Mouse (Mus musculus) regulatory T cell (primary cell): ENCODE data around the gene Dnah14.
"Not testable (repeated sequence)": the region's sequence is repeated elsewhere in the genome, so short reads cannot be mapped to it uniquely, and the experiment has no call there.

Experiments
- in situ Hi-C: fragments of 300-600 bp; cut with MboI, MseI; formaldehyde crosslinking; loops from one replicate; pipeline ENCODE4 v1.15.1; 2025; ENCODE audit warnings: high pct_unique_total_duplicates

Gene Dnah14

DNA sequence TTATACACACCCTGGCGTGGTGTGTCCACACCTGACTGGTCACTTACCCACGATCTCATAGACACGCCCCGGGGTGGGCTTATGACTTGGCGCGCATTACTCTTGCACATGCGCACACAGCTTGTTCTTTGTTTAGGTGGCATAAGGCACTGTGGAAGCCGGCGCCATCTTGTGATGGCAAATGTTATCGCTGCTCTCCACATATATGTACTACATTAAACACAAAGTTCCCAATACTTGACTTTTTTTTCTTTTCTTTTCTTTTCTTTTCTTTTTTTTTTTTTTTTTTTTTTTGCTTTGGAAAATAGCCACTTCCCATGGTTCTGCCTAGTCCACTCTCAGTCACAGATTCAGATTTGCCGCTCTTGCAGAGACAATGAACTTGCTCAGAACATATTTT, 206.2 kb downstream of the Dnah14 start:
- in situ Hi-C loops = not testable (repeated sequence)

DNA sequence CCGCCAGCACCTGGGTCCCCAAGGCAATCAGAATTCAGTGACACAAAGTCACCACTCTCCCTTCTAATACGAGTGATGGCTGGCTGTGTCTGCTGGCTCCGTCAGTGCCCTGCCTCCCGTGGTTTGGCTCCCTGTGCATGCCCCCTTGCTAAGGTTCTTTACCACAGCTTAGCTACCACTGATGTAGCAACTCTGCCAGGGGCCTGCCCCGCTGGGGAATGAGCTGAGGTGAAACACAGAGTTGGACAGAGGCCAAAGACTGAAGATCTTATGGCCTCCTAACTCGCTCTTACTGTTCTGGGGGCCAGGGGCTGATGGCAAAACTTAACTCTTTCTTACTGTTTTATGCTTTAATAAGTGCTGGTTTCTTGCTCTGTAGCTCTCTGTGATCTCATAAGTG, 213.6 kb downstream of the Dnah14 start:
- in situ Hi-C loops = loop anchor here (5.0 kb wide), 1 partner anchor 698 kb away; no protein-coding TSS in a partner anchor

DNA sequence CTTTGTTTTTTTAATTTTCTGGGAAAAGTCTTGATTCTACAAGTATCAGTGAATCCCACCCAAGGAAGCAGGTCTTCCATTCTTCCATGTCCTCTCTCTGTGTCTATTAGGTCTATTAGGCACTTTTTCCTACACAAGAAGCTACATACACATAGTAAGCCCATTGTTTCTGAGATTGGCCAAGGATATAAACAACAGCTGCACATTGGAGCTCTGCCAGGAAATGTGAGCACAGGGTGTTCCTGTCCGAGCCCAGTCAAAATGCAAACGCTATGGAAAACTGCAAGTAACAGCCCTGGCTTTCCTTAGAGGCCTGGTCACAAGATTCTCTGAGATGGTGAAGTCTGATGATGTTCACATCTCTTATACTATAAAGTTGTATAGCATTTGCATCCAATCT, 217.2 kb downstream of the Dnah14 start:
- in situ Hi-C loops = no loop called here

DNA sequence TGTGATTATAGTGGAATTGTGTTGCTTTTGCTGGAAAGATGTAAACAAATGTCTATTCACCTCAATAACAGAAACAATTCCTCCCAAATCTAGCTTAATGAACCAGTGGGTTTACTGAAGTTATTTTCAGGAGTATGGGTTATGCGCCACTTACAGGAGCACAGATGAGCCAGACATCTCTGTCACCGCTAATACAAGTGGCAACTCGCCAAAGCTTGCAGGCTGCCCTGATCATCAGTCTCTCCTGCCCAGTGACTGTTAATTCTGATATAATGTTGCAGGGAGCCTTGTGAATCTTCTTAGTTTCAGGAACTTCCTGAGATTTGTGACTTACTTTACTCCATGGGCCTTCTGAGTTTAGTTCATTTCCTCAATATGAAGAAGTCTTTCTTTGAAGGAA, 223.6 kb downstream of the Dnah14 start:
- in situ Hi-C loops = no loop called here

DNA sequence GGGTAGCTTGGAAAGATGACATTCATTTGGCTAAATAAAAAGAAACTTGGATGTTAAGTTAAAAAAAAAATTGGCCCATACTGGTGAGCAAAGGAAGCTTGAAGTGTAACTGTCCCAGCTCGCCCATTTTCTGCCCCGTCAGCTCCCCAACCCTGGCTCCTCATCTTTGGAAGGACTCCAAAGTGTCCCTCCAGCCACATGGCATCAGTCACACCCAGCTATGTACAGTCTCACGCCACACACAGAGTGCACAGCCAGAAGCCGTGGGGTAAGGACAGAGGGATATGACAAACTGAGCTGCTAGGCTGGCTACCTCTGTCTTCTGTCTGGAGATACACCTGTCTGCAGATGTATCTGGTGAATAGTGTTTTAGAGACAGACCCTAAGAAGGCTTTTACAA, 224.3 kb downstream of the Dnah14 start:
- in situ Hi-C loops = no loop called here

DNA sequence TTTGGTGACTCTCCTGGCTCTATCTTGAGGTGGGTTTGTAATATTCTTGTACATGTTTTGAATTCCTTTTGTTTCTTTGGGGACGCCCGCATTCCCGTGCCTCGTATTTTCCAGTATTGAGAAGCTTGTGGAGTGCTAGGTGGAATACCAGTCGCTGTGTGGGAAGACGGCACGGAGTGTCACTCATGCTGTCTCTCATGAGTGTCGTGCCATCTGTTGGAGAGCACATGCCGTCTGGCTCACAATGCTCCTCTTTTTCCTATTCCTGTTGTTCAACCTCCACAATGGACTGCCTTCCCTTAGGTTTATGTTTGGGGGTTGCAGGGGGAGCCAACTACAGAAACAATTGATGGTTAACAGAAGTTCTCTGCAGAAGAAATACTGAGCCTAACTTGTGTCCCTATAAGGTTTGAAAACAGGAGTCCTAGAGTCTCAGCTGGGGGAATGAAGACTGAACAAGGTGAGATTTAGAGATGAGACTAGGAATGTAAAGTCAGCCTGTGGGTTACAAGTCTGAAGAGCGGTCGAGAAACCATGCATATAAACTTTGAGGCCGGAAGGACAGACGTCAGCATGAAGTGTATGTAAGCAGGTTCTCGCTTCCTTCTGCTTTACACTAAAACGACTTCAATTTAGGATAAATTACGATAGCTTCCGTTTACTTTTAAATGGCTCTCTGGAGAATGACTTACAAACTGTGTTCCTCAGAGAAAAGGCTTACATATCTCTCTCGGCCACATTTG, 235.3 kb downstream of the Dnah14 start:
- in situ Hi-C loops = no loop called here

DNA sequence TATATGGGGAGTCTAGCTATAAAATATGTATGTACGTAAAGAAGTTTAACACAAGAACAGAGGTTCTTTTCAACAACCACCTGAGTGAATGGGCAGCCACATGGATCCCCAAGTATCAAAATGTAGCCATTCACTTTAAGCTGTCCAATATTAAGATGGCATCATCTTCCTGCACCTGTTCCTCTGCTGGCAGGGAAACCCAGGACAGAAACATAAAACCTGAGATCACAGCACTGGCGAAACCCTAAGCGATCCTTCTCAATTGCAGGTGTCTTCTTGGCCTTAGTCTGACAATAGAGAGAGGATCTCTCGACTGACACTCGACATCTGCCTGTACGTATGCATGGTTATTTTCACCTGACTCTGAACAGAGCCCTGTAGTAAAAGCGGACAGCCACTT, 250.4 kb downstream of the Dnah14 start:
- in situ Hi-C loops = no loop called here

DNA sequence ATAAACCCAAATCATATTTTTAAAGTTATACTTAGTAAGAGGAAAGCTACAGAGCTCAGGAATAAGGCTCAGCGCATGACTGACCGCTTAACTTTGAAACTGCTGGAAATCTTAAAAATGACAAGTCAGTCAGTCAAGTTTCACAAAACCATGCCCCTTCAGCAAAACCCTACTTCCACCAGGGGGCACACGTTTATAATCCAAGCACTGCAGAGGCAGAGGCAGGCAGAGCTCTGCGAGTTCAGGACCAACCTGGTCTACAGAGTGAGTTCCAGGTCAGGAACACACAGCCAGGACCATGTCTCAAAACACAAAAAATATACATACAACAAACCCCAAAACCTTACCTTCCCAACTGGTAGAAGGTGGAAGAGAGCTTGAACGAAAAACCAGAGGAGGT, 252.0 kb downstream of the Dnah14 start:
- in situ Hi-C loops = no loop called here

DNA sequence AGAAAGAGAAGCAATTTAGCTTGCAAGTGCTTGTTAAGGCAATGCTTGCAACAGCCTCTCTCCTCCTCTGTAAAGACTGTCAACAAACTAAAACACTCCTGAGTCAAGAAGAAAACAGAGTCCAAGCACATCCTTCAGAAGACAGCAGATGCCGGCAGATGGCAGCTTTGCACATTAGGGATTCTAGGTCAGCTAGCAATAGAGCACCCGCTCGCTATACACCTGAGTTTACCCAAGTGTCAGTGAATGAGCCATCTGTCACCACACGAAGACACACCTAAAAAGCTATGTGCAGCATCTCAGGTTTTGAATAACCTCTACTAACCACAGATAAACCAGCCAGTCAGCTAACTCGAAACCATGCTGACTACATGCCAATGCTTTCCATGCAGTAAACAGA, 256.4 kb downstream of the Dnah14 start:
- in situ Hi-C loops = no loop called here

DNA sequence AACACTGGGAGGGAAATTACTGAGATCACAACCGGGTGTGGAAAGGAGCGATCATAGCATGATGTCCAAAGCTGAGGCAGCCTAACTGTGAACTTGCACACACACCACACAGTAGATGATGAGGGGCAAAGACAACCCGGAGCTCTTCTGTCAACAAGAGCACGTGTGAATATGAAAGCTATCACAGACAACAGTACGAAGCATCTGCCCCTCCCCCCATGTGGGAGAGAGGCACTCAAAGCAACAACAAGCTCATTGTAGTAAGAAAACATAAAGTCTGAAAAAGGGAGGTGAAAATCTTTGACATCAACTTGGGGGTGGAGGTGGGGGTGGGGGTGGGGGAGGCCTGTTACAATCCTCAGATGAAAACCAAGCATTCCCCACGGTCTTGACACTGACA, 256.8 kb downstream of the Dnah14 start:
- in situ Hi-C loops = no loop called here

DNA sequence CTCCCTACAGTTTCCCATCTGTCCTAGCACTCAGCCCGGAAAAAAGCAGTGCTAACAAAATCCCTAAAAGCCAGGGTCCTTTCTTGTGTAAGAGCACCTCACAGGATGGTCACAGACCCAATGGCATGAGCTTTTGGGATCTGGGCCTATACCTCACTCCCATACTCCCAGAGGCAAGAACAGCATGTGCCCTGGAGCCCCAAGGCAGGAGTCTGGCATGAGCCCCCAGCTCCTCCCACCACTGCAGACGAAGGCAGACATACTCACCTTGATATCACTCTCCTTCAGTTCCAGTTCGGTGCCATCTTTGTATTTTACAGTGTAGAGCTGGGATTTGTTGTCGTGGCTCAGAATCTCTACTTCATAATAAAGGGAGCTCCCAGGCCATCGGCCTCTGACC, 261.8 kb downstream of the Dnah14 start:
- in situ Hi-C loops = no loop called here

DNA sequence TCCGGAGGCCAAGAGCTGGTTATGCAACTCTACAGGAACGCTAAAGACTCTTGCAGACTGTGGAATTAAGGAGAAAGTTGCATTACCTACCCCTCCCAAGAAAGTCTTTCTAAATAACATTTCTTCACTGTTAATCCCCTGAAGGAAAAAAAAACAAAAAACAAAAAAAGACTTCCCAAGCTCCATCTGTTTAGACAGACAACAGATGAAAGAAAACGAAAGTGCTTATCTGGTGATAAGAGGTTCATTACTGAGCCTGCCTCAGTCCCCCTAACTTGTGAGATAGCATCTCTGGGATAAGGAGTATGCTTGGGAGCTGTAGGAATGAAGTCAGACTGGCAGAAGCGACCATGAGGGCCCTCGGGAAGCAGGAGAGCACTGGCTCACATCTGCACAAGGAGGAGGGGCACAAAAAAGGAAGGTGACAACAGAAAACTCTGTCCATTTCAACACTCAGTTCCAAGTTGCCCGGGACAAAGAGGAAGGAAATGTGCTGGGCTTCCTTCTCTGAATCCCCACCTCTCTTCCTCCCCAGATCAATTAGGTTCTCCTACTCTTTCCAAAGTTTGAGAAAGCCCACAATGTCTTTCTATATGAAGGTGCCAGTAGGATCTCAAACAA, 263.5 kb downstream of the Dnah14 start:
- in situ Hi-C loops = loop anchor here (10.0 kb wide), 2 partner anchors 615 to 1275 kb away; partner anchors contain the start of gene Parp1

DNA sequence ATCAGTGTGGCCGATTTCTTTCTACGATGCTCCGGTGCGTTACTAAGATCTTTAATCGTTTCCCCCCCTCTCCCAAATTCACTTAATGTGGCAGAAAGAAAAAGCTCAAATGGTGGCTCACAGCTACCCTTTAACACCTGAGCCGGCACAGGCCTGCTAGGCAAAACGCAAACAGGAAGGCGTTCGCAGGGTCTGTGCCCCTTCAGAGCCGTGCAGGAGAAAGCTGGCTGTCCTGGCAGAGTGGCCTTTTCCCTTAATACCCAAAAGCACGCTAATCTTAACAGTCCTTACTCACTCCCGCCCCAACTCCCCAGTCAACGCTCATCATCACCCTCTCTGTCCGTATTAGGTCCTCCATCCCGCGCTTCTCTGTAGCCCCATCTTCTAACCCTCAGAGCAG, 265.0 kb downstream of the Dnah14 start:
- in situ Hi-C loops = loop anchor here (10.0 kb wide), 2 partner anchors 617 to 1277 kb away; partner anchors contain the start of gene Parp1

DNA sequence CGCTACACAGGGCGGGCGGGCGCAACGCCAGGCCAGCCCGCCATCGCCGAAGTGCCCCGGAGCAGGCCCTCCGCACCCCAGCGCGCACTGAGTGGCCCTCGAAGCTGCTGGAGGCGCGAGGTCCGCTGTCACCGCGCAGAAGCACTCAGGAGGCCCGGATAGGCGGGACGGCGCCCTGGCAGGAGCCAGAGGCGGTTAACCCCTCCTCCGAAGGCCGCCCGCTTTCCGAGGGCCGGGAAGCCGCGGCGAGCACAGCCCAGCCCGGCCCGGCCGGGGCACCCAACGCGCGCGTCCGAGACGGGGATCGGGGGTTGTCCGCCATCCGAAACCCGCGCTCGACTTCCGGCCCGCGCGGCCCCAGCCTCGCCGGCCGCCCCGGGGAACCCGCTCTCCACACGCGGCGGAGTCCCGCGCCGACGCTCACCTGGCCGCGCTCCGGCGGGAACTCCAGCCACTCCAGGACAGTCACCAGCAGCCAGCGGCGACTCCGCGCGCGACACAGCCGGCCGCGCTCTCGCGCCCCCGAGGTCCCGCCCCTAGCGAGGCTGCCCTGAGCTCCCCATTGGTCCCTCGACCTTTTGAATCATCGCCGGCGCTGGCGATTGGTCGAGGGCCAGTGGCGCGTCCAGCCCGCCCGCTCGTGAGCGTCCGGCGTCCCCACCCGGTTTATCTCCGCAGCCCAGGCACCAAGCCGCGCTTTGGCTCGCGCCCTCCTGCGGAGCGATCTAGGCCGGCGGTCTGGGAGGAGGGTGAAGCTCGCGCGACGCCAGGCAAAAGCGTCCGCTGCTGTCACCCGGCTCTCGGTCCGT, 265.7 kb downstream of the Dnah14 start:
- in situ Hi-C loops = loop anchor here (10.0 kb wide), 2 partner anchors 617 to 1277 kb away; partner anchors contain the start of gene Parp1

DNA sequence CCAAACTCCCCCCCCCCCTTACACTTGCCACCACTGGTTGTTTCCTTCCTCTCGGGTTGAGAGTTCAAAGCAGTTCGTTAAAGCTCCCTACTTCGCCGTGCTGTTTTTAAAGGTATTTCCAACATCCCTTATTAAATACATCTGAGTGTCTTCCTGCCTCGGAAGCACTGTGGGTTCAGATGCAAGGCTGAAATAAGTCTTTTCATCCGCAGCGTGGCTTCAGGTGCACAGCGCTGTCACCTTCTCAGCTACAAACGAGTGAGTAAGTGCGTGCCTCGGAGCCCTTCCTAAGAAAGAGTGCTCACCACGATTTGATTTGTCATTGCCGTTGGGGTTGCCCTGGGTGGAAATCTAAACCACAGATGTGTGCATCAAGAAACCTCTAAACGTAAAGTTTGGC, 266.4 kb downstream of the Dnah14 start, which contains the start of gene Lbr:
Gene Lbr (minus strand): TSS at position 266 of the 400 bp plus-strand sequence.
- in situ Hi-C loops = loop anchor here (10.0 kb wide), 2 partner anchors 618 to 1278 kb away; partner anchors contain the start of gene Parp1

DNA sequence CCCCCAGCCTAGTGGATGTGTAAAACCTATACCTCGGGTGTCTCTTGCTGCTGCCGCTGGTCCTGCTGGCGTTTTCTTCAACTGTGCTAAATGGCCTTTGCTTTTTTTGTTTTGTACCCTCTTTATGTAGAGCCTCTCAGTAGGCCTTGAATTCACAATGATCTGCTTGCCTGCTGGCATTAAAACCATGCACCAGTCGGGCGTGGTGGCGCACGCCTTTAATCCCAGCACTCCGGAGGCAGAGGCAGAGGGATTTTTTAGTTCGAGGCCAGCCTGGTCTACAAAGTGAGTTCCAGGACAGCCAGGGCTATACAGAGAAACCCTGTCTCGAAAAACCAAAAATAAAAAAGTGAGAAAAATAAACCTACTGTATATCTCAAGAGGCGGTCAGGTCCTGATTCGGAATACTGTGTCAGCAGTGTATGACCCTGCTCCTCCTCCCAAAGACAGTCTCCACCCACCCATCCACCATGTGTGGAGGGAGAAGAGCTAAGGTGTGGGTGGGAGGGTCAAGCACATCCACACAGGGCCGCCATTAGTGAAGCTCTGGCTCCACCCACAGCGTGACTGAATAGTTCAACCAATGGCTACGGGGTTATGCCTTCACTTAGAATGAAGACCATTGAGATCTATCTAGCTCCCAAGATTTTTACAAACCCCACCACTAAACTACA, 268.7 kb downstream of the Dnah14 start:
- in situ Hi-C loops = loop anchor here (10.0 kb wide), 2 partner anchors 620 to 1280 kb away; partner anchors contain the start of gene Parp1

DNA sequence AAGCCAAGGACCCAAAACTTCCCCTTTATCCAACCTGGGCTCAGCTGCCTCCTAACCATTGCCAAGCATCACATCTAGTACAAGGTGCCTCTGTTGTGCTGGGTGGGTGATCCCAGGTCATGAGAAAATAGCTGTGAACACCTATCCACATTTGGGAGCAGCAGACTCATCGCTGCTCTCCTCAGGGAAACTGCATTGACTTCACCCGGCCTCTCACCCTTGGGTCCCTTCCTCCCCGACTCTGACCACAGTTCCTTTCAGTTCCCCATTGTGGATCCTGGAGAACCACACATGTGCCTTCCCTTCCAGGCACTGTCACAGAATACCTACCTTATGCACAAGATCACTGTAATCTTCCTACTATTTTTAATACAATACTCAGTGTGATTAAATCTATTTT, 269.4 kb downstream of the Dnah14 start:
- in situ Hi-C loops = loop anchor here (10.0 kb wide), 2 partner anchors 621 to 1281 kb away; partner anchors contain the start of gene Parp1

DNA sequence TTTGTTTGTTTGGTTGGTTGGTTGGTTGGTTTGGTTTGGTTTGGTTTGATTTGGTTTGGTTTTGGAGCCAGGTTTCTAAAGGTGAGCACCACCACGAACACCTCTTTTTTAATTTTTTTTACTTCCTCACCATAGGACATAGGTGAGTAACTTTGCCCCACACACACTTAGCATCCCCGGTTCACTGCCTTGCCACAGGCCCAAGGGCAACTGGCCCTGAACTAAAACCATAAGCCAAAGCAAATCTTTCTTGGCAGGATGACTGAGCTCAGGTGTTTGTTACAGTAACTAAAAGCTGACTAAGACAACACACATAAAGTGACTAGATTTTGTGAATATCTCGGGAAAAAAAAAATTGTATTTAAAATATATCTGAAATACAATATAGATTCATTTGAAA, 271.0 kb downstream of the Dnah14 start:
- in situ Hi-C loops = loop anchor here (10.0 kb wide), 2 partner anchors 623 to 1283 kb away; partner anchors contain the start of gene Parp1

DNA sequence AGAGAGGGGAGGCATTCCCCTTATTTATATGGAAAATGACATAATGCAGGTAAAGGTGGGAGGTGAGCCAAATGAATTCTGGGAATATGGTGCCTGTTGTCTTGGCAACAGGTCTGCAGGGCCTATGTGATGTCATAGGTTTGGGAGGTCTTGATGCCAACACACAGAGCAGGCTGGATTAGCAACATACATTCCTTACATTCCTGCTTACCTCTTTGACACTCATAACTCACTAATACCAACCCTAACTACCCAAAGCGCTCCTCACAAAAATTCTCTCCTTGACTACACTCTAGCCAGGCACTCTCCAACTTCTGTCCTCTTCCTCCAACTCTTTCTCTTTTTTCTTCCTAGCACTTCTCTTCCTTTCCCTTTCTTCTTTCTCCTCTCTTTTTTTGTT, 271.9 kb downstream of the Dnah14 start:
- in situ Hi-C loops = loop anchor here (10.0 kb wide), 2 partner anchors 623 to 1283 kb away; partner anchors contain the start of gene Parp1

DNA sequence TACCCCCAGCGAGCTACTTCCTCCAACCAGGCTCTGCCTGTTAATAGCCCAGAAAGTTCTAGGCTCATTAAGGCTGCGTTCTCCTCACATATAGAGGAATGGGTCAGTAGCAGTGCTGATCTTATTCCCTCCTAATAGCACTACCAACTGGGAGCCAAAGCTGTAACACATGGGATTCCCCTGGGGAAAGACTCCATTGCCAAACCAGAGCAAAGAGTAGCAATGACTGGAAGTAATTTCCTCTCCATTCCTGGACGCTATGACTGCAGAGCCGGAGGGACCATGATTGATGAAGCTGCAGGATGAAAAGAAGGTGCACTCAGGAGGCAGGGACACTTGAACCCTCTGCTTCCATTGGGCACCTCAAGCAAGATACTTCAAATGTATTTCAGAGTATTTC, 274.1 kb downstream of the Dnah14 start:
- in situ Hi-C loops = no loop called here
